Mouse (Mus musculus) urinary bladder, adult 18-20 months (tissue): Measurements from ENCODE around the gene Gm5415.
"Not testable (repeated sequence)": the region's sequence is repeated elsewhere in the genome, so short reads cannot be mapped to it uniquely, and the experiment has no call there.

Experiments
- DNase-seq, 2 experiments: peaks; one replicate each; pipeline ENCODE4 v3.0.0; 2022; ENCODE audit warnings: low spot score in 2 of 2, mixed read lengths in 2 of 2

The Gm5415 gene

DNA sequence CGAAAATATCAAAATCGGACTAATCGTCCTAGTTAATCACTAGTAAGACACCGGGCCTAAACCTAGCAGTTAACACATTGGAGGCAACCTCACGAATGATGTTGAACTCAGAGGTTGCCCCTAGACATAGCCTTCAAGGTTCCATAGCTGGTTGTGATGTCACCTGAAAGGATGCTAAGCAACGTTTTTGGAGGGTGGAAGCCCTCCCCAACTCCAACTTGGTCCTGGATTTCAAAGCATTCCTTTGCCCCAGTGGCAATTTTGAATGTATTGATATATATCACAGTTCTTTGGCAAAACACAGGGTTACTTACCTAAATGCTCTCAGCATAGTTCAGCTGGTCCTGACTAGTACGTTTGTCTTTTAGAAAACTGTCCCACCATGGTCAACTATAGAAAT is at the start of gene Gm5415:
Gene Gm5415 (minus strand): TSS at position 101 of the 400 bp plus-strand sequence.
- DNase-seq, result not testable (repeated sequence)

- no peak for DNase-seq
These were observed 21.8 kb upstream of the Gm5415 start for GRCm38 (mm10) chr1:32568901-32569300.

DNA sequence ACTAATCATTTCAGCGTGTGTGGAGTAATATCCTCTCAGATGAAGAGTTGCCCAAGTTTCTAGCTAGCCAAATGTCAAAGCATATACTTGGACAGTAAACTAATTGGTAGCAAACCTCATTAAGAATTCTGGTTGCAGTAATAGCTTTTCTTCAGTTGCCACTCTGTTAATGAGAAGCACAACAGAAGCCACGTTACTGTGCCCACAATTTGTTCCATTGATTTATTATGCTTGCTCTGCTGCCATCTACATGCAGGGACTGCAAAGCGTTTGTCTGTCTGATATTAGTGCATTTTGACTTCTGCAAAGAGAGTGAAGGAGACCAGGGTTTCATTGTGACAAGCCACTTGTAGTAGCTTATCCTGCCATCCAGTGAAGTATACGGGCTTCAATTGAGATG is 6.8 kb upstream of the Gm5415 start:
- no peak for DNase-seq

- DNase-seq, result no peak
These were observed 6.4 kb upstream of the Gm5415 start for GRCm38 (mm10) chr1:32553459-32553858.

GRCm38 (mm10) chr1:32503381-32503780 is 43.7 kb downstream of the Gm5415 start:
- DNase-seq, result no peak
